Mouse (Mus musculus) CD4-positive naive resting alpha-beta T cell, adult 76 days (primary cell): Measurements from ENCODE around the gene Dnah5. TPM values are rescaled to one million over a fixed set of nuclear protein-coding genes. Genes with fewer than 3 reads are reported as not detected.

Experiments
- total RNA-seq: library from RNA; stranded (reverse); gene quantifications from one replicate; pipeline ENCODE4 v1.2.4, GENCODE M21; 2023

Gene Dnah5
- total RNA-seq: not detected

DNA sequence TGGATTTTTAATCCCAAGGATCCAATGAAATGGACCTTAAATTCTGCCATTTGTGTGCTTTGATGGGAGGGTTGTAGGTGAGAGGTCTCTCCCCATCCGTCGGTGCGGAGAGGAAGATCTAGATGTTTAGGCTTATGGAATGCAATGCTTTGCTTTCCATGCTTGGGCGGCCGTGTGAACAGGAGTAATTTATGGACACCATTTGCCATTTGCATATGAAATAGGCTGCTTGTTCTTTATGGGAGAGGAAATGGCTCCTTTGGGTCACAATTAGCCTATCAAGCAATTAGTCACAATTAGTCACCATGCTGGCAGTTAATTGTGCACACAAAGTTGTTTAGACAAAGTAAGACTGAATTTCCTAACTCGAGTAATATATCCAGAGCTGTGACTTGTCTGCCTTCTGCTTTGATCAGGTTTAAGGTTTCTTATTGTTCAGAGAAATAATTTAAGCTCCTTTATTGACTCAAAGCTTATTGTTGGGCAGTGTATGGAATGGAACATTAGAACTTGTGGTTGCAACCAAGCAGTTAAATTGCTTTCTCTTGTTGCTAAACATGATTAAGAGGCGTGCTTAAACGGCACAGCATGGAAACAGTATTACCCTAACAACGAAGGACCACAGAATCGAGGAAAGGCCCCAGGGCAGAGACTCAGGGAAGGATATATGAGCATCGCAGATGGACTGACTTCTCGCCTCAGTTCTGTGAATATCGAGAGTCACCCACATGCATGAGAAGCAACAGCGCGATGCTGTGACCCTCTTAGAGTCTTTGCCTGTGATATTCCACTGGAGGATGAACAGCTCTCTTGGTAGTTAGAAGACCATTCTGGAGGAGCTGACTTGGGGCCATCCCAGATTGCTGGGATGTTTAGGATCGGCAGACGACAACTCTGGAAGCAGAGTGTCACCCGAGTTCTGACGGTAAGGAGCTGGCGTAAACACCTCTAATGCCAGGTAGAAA is at the start of gene Dnah5:
TSS of gene Dnah5 (plus strand) at position 642 of the 965 bp plus-strand sequence.

Other genes starting within 250 kb of the Dnah5 start
- gene Trio, start 177.9 kb upstream of the Dnah5 start, total RNA-seq: 50.0 TPM